Comparison of ENCODE assay signal across 19 mouse cellular contexts in genomic region chr19:6231036-6231435, GRCm38 (mm10). TPM values are rescaled to one million over a fixed set of nuclear protein-coding genes. Genes with fewer than 3 reads are reported as not detected.
A peak's percentile ranks its signal among the peaks of the same experiment; 100 is the strongest.
DNase-seq lines count a peak whose midpoint lies in the region; ATAC-seq lines count a peak whose summit lies in the region.
"Had no signal": no experiment of that assay in that cellular context is flagged by ENCODE, and none has a peak within 500 bp of the region (broad histone marks: within the 10 kb centered on the region; RNA-seq: fewer than 3 reads in every experiment).

No protein-coding gene starts in this region.

- 85% methylated on average over 2 of the region's 2 CpGs for WGBS in forebrain, embryonic 12.5 days
- 96% methylated on average over 2 of the region's 2 CpGs for WGBS in forebrain, embryonic 10.5 days

- H3K4me3 ChIP-seq in forebrain, embryonic 12.5 days (replicated peaks): no peak overlapping the region
- H3K4me3 ChIP-seq in forebrain, embryonic 10.5 days: no peak overlapping the region
- H3K4me3 ChIP-seq: embryonic facial prominence, embryonic 12.5 days; forebrain, embryonic 13.5 days; heart, adult 2 months; hindbrain, embryonic 10.5 days; kidney, embryonic 15.5 days had no signal

- no peak for ATAC-seq in forebrain, embryonic 12.5 days (ENCODE audit: low FRiP score)
- ATAC-seq: forebrain, embryonic 13.5 days; forebrain, postnatal 0 days; intestine, embryonic 16.5 days had no signal

- H3K36me3 ChIP-seq in forebrain, embryonic 12.5 days (replicated peaks): peaks cover 65% of the 10 kb centered on the region
- peaks cover 62% of the 10 kb centered on the region for H3K36me3 ChIP-seq in forebrain, embryonic 10.5 days (replicated peaks)

- no peaks in the 10 kb centered on the region for H3K27me3 ChIP-seq in forebrain, embryonic 12.5 days
- H3K27me3 ChIP-seq in forebrain, embryonic 10.5 days (ENCODE audit: poor library complexity, severe bottlenecking): no peaks in the 10 kb centered on the region
- H3K27me3 ChIP-seq: embryonic facial prominence, embryonic 12.5 days; forebrain, embryonic 13.5 days; kidney, embryonic 15.5 days had no signal

- no peak overlapping the region for H3K4me2 ChIP-seq in forebrain, embryonic 12.5 days
- H3K4me2 ChIP-seq: embryonic facial prominence, embryonic 12.5 days; forebrain, embryonic 13.5 days; heart, embryonic 11.5 days; hindbrain, embryonic 14.5 days; kidney, embryonic 15.5 days had no signal

- peak overlapping the region; percentile 17; the same call in 1 of the 2 replicates for H3K9ac ChIP-seq in forebrain, embryonic 12.5 days
- H3K9ac ChIP-seq: embryonic facial prominence, embryonic 12.5 days; forebrain, embryonic 13.5 days; forebrain, postnatal 0 days; hindbrain, embryonic 14.5 days; kidney, embryonic 15.5 days had no signal

- H3K4me1 ChIP-seq in forebrain, embryonic 12.5 days: peaks cover 17% of the 10 kb centered on the region
- H3K4me1 ChIP-seq in forebrain, embryonic 10.5 days: peaks cover 28% of the 10 kb centered on the region

- DNase-seq in adrenal gland, postnatal 25 days: peak; percentile 58
- DNase-seq in adrenal gland, adult 18-20 months (ENCODE audit: low spot score in 2 of 2): no peak
- no peak for DNase-seq in forebrain, embryonic 10.5 days (ENCODE audit: extremely low spot score, low spot score)
- DNase-seq in cerebellum, adult 9-11 months: peak; percentile 39
- DNase-seq in spleen, adult 12 weeks (ENCODE audit: low spot score): no peak
- DNase-seq: forebrain, postnatal 0 days had no signal

- H3K9me3 ChIP-seq in forebrain, embryonic 12.5 days: no peaks in the 10 kb centered on the region
- H3K9me3 ChIP-seq in forebrain, embryonic 10.5 days: no peaks in the 10 kb centered on the region
- H3K9me3 ChIP-seq: embryonic facial prominence, embryonic 12.5 days; forebrain, embryonic 13.5 days; hindbrain, embryonic 10.5 days; kidney, embryonic 15.5 days had no signal

- H3K27ac ChIP-seq in forebrain, embryonic 12.5 days: no peak overlapping the region
- H3K27ac ChIP-seq in forebrain, embryonic 10.5 days: no peak overlapping the region
- H3K27ac ChIP-seq: embryonic facial prominence, embryonic 12.5 days; forebrain, embryonic 13.5 days; heart, adult 2 months; hindbrain, embryonic 10.5 days; hindbrain, embryonic 14.5 days; kidney, embryonic 15.5 days had no signal

RNA-seq across cellular contexts. Expression of gene Ppp2r5b, which starts 4.6 kb away (rescaled TPM):
- total RNA-seq in adrenal gland, postnatal 25 days (2021): 95.5 and 103 TPM in 2 replicates
- 100 to 1,000 TPM in 1 of 2 experiments, 10 to 100 TPM in 1; 97.0 to 115 TPM for total RNA-seq in adrenal gland, adult 18-20 months (2021)
- 51.8 and 52.4 TPM in 2 replicates for polyA plus RNA-seq in forebrain, embryonic 12.5 days (2016; fragmentation: Nextera tagmentation; extraction: Ambion mirVana)
- 21.6 and 24.4 TPM in 2 replicates for polyA plus RNA-seq in forebrain, embryonic 10.5 days (2016; fragmentation: Nextera tagmentation; extraction: Ambion mirVana)

RNA-seq across cellular contexts. Expression of gene Gpha2, which starts 4.9 kb away (rescaled TPM):
- 20.1 and 25.8 TPM in 2 replicates for total RNA-seq in adrenal gland, postnatal 25 days (2021)
- total RNA-seq in adrenal gland, adult 18-20 months (2021): 10 to 100 TPM; 21.9 to 24.2 TPM
- 0.70 and 0.91 TPM in 2 replicates for polyA plus RNA-seq in forebrain, embryonic 12.5 days (2016; fragmentation: Nextera tagmentation; extraction: Ambion mirVana)
- polyA plus RNA-seq in forebrain, embryonic 10.5 days (2016; fragmentation: Nextera tagmentation; extraction: Ambion mirVana): 0.58 TPM in 1 of 2 replicates, not detected in the other
- total RNA-seq: forebrain, postnatal 0 days; gastrocnemius, adult 18-20 months; gastrocnemius, postnatal 14 days; heart, adult 2 months; heart, postnatal 25 days had no signal
- polyA plus RNA-seq: forebrain, embryonic 13.5 days; forebrain, postnatal 0 days; hindbrain, embryonic 10.5 days; hindbrain, embryonic 14.5 days had no signal

RNA-seq across cellular contexts. Expression of gene Atg2a, which starts 10.4 kb away (rescaled TPM):
- 33.8 and 47.0 TPM in 2 replicates for total RNA-seq in adrenal gland, postnatal 25 days (2021)
- 10 to 100 TPM; 26.4 to 37.1 TPM for total RNA-seq in adrenal gland, adult 18-20 months (2021)
- polyA plus RNA-seq in forebrain, embryonic 12.5 days (2016; fragmentation: Nextera tagmentation; extraction: Ambion mirVana): 12.0 and 14.2 TPM in 2 replicates
- polyA plus RNA-seq in forebrain, embryonic 10.5 days (2016; fragmentation: Nextera tagmentation; extraction: Ambion mirVana): 11.1 and 11.4 TPM in 2 replicates

RNA-seq across cellular contexts. Expression of gene Ehd1, which starts 45.5 kb away (rescaled TPM):
- 101 and 126 TPM in 2 replicates for total RNA-seq in adrenal gland, postnatal 25 days (2021)
- total RNA-seq in adrenal gland, adult 18-20 months (2021): 100 to 1,000 TPM; 112 to 157 TPM
- 86.6 and 89.0 TPM in 2 replicates for polyA plus RNA-seq in forebrain, embryonic 12.5 days (2016; fragmentation: Nextera tagmentation; extraction: Ambion mirVana)
- 76.8 and 82.1 TPM in 2 replicates for polyA plus RNA-seq in forebrain, embryonic 10.5 days (2016; fragmentation: Nextera tagmentation; extraction: Ambion mirVana)

RNA-seq across cellular contexts. Expression of gene Majin, which starts 46.8 kb away (rescaled TPM):
- 0.76 and 2.9 TPM in 2 replicates for total RNA-seq in adrenal gland, postnatal 25 days (2021)
- 1 to 10 TPM in 1 of 2 experiments, under 1 TPM in 1; 0.99 to 1.3 TPM for total RNA-seq in adrenal gland, adult 18-20 months (2021)
- polyA plus RNA-seq in forebrain, embryonic 12.5 days (2016; fragmentation: Nextera tagmentation; extraction: Ambion mirVana): not detected in 2 replicates
- polyA plus RNA-seq in forebrain, embryonic 10.5 days (2016; fragmentation: Nextera tagmentation; extraction: Ambion mirVana): not detected in 2 replicates
- total RNA-seq: forebrain, postnatal 0 days; gastrocnemius, adult 18-20 months; gastrocnemius, postnatal 14 days; heart, adult 2 months; heart, postnatal 25 days had no signal
- polyA plus RNA-seq: embryonic facial prominence, embryonic 12.5 days; forebrain, embryonic 13.5 days; forebrain, postnatal 0 days; heart, embryonic 11.5 days; heart, embryonic 16.5 days; hindbrain, embryonic 14.5 days; intestine, embryonic 16.5 days; kidney, embryonic 15.5 days had no signal

Comparison
In these comparisons a context has a peak if more than half of its experiments do, and no peak if none do; other contexts are left out.
1. DNase-seq: peak in adrenal gland, postnatal 25 days (single experiment) and cerebellum, adult 9-11 months (single experiment); none in adrenal gland, adult 18-20 months (0 of 2), forebrain, embryonic 10.5 days (single experiment) and spleen, adult 12 weeks (single experiment).